Mouse (Mus musculus) heart, embryonic 10.5 days (tissue): Measurements from ENCODE around the gene Piga. TPM values are rescaled to one million over a fixed set of nuclear protein-coding genes. Genes with fewer than 3 reads are reported as not detected.

Experiments used
- DNase-seq: peaks from one replicate; pipeline ENCODE4 v3.0.0-alpha.2; 2017; ENCODE audit warnings: low spot score
- H3K27ac ChIP-seq: fragments of 300-500 bp; sonication (generic); 2 replicates; pipeline ENCODE4 v1.5.1; 2016; ENCODE audit warnings: mild to moderate bottlenecking
- H3K27me3 ChIP-seq: fragments of 300-500 bp; sonication (generic); 2 replicates; pipeline ENCODE4 v1.6.1; 2016; ENCODE audit warnings: mild to moderate bottlenecking; ENCODE audit not compliant: poor library complexity, insufficient read depth, severe bottlenecking
- H3K36me3 ChIP-seq: fragments of 300-500 bp; sonication (generic); 2 replicates; pipeline ENCODE4 v1.6.1; 2016; ENCODE audit warnings: mild to moderate bottlenecking, moderate library complexity
- H3K4me1 ChIP-seq: fragments of 300-500 bp; sonication (generic); 2 replicates; pipeline ENCODE4 v1.6.1; 2016; ENCODE audit warnings: mild to moderate bottlenecking
- H3K4me3 ChIP-seq: fragments of 300-500 bp; sonication (generic); 2 replicates; pipeline ENCODE4 v1.5.1; 2016; ENCODE audit warnings: mild to moderate bottlenecking, moderate library complexity
- H3K9me3 ChIP-seq: fragments of 300-500 bp; sonication (generic); 2 replicates; pipeline ENCODE4 v1.6.1; 2016; ENCODE audit warnings: mild to moderate bottlenecking, moderate library complexity
- WGBS: fragments of 180-500 bp; shearing (Covaris S2); methylation state at CpG from one replicate; pipeline ENCODE4 v1.1.7; 2016; 5-methylcytosine and 5-hydroxymethylcytosine counted together
- polyA plus RNA-seq: library from polyadenylated mRNA; unstranded; fragments of >200 nt; fragmentation: Nextera tagmentation; extraction: Ambion mirVana; gene quantifications from 2 replicates; pipeline ENCODE4 v1.2.1, GENCODE M21; 2016

Gene Piga
- polyA plus RNA-seq, 1 experiment from 2014 or later: 12.4 TPM

DNA sequence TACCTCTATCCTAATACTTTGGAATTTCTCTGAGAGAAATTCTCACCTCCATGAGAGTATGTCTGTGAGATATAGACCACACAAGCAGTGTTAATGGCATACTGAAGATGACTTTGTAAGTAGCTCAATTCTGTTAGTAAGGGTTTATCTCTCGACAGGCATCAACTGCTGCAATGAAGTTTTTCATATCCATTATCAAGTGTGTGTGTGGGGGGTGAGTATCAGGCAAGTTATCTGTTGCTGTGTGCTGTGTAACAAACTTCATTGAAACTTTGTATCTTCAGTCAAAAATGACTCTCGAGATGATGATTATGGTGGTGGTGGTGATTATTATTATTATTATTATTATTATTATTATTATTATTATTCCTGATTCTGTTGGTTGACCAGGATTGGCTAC, 2.8 kb upstream of the Piga start:
- 78% methylated on average over 2 of the region's 2 CpGs for WGBS
- H3K9me3 ChIP-seq: no peaks in the 10 kb centered on the region
- no peak for DNase-seq
- peaks cover 8% of the 10 kb centered on the region; the same call in 1 of the 2 replicates for H3K27me3 ChIP-seq
- H3K4me1 ChIP-seq: no peaks in the 10 kb centered on the region
- H3K27ac ChIP-seq: no peak overlapping the region
- no peak overlapping the region for H3K4me3 ChIP-seq
- H3K36me3 ChIP-seq: no peaks in the 10 kb centered on the region

DNA sequence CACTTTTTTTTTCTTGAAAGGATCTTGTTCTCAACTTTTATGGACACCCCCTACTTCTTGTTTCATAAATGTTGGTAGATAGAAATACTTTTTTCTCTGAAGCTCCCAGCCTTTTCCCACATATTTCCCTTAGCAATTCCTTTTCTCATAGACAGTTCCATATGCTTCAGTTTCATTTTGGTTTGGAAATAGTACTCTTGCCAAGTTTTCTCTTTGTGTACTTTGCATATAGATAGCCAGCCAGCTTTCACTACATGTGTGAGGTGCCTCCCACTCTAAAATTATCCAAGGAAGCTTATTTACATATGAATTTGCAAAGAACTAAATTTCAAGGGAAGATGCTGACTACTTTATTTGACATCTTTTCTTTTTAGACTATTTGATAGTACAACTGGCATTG, 1.6 kb upstream of the Piga start:
- no peaks in the 10 kb centered on the region for H3K4me1 ChIP-seq
- no peak overlapping the region for H3K4me3 ChIP-seq
- peaks cover 8% of the 10 kb centered on the region; the same call in 1 of the 2 replicates for H3K27me3 ChIP-seq
- DNase-seq: no peak
- peaks cover 7% of the 10 kb centered on the region; the same call in 1 of the 2 replicates for H3K36me3 ChIP-seq
- H3K27ac ChIP-seq: no peak overlapping the region
- H3K9me3 ChIP-seq: no peaks in the 10 kb centered on the region

DNA sequence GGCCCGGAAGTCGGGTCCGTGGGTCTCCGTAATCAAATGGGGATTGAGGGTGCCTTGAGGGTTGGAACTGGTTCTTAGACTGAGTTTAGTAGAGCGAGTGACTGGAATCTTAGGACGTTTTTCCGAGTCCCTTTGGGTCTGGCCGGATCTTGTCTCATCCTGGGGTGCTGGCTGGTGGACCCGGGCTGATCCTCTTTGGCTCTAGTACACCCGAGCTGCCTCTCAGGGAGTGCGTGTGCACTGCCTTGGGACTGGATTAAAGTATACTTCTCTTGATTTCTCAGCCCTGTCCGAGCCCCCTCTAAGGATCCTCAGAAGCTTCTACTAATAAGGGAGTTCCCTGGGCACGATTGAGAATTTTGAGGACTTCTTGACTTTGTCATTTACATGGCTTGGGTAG, 368 bp downstream of the Piga start:
- Histone ChIP-seq H3K4me1 (no peaks in the 10 kb centered on the region), H3K4me3 (peak overlapping the region; percentile 65), H3K27me3 (peaks cover 8% of the 10 kb centered on the region; the same call in 1 of the 2 replicates), H3K27ac (peak overlapping the region; percentile 87), H3K36me3 (peaks cover 8% of the 10 kb centered on the region; the same call in 1 of the 2 replicates), H3K9me3 (no peaks in the 10 kb centered on the region)
- WGBS: 14% methylated on average over 13 of the region's 13 CpGs
- no peak for DNase-seq

DNA sequence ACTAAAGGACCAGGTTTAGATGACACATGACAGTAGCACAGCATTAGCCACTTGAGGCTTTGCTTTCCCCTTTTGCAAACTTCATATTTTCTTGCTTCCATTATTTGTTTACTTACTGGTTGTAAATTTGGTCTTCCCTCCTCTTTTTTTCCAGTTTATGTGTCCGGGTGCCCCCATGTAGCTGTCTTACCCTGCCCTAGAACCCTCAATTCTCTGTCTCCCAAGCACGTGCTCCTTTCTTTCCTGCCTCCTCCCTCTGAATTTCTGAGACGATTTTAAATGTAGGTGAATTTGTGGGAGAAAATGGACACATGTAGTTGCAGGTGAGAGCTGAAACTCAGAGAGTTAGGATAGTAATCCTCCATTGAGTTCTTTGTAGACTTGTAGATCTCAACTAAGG, 931 bp downstream of the Piga start:
- DNase-seq: no peak
- 46% methylated on average over 3 of the region's 3 CpGs for WGBS

DNA sequence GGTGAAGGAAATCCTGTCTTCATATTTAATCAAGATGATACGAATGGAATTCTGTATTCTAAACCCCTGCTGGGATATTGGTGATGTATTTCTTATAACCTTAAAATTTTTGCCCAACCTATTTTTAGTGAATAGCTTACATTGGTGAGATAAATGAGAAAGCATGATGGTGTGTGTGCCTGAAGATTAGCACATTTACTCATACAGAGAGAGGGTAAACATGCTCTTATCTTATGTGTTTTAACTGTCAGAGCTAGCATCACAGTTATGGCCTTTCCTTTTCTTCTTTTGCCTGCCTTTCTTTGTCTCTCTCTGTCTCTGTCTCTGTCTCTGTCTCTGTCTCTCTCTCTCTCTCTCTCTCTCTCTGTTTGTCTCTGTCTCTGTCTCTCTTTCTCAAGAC, 5.2 kb downstream of the Piga start:
- no peak for DNase-seq
- Histone ChIP-seq H3K27me3 (peaks cover 1% of the 10 kb centered on the region; the same call in 1 of the 2 replicates), H3K27ac (no peak overlapping the region), H3K9me3 (no peaks in the 10 kb centered on the region), H3K36me3 (peaks cover 19% of the 10 kb centered on the region; the same call in 1 of the 2 replicates), H3K4me1 (no peaks in the 10 kb centered on the region), H3K4me3 (no peak overlapping the region)
- 90% methylated on average over 1 of the region's 1 CpGs for WGBS

More for the DNA sequence above, 931 bp downstream of the Piga start:
- H3K4me3 ChIP-seq: peak overlapping the region; percentile 65
- no peaks in the 10 kb centered on the region for H3K4me1 ChIP-seq
- H3K27ac ChIP-seq: no peak overlapping the region
- H3K36me3 ChIP-seq: peaks cover 11% of the 10 kb centered on the region; the same call in 1 of the 2 replicates
- no peaks in the 10 kb centered on the region for H3K9me3 ChIP-seq
- H3K27me3 ChIP-seq: peaks cover 8% of the 10 kb centered on the region; the same call in 1 of the 2 replicates

DNA sequence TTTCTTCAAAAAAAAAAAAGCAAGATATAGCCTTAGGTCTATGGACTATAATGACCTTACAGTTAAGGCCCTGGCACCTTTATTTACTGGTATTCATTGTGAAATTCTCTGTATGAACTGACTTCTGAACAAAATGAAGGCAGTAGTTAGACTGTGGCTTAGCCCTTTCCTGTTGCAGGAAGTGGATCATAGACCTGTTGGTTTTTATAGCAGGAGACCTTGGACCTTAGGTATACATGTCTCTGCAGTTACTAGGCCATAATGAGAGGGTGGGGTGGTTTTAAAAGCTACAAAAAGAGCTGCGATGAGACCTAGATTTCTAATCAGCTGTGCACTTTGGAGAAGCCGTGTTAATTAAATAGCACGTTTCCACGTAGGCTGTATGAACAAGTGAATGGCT, 7.7 kb downstream of the Piga start:
- H3K27me3 ChIP-seq: no peaks in the 10 kb centered on the region
- no peak overlapping the region for H3K4me3 ChIP-seq
- DNase-seq: no peak
- peaks cover 34% of the 10 kb centered on the region; the same call in 1 of the 2 replicates for H3K36me3 ChIP-seq
- WGBS: 88% methylated on average over 4 of the region's 4 CpGs
- no peak overlapping the region for H3K27ac ChIP-seq
- no peaks in the 10 kb centered on the region for H3K4me1 ChIP-seq
- no peaks in the 10 kb centered on the region for H3K9me3 ChIP-seq

DNA sequence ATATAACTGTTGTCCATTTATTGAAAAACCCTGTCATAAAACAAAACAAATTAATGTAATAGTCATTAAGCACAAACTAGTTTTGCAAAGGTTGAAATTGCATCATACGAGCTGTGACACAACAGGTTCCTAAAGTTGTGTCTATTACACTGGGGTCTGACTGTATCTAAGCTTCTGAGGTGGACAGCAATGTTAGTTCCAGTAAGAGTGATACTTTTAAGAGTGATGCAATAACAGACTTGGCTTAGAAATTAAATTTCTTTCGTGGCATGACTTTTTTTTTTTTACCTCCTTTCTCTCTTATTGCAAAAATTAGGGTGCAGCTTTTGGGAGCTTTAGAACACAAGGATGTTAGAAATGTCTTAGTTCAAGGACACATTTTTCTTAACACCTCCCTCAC, 8.6 kb downstream of the Piga start:
- Histone ChIP-seq H3K4me3 (no peak overlapping the region), H3K9me3 (no peaks in the 10 kb centered on the region), H3K27me3 (no peaks in the 10 kb centered on the region), H3K4me1 (no peaks in the 10 kb centered on the region), H3K27ac (no peak overlapping the region), H3K36me3 (peaks cover 31% of the 10 kb centered on the region; the same call in 1 of the 2 replicates)
- whole genome bisulfite sequencing: 73% methylated on average over 2 of the region's 2 CpGs
- no peak for DNase-seq

DNA sequence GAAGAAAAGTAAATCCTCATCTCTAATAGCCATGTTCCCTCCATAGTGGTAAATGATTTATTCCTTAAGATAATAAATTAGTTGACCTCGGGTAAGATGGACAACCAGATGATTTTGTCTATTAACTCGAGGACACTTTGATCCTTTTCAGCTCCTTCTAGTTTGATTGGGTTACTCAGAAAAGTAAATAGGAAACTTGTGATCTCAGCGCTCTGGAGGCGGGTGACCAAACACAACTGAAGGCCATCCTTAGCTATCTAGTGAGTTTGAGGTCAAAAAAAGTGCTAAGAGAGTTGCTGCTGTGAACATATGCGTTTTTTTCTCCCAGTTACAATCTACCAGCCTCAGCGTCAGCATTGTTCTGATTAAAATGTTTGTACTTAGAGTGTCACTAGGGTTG, 11.0 kb downstream of the Piga start:
- Histone ChIP-seq H3K27ac (no peak overlapping the region), H3K4me1 (no peaks in the 10 kb centered on the region), H3K9me3 (no peaks in the 10 kb centered on the region), H3K36me3 (peaks cover 36% of the 10 kb centered on the region; the same call in 1 of the 2 replicates), H3K27me3 (no peaks in the 10 kb centered on the region), H3K4me3 (no peak overlapping the region)
- WGBS: 83% methylated on average over 6 of the region's 6 CpGs
- DNase-seq: no peak

DNA sequence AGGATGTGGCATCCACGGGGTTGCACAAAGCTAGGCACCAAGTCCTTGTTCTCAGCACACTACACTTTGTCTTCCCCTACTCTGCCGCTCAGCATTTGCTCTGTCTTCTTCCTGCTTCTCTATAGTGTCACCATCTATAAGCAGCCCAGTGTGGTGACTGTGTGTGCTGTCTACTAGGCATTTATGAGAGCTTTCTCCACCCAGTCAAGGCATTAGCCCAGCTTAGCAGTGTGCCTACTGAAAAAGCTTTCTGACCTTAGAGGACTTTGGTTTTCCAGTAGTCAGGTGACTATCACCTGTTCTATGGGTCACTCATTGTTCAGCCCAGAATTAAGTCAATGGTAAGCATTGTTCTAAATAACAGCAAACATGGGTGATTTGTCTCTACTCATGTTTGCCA, 11.5 kb downstream of the Piga start:
- Histone ChIP-seq H3K36me3 (peaks cover 35% of the 10 kb centered on the region; the same call in 1 of the 2 replicates), H3K27ac (no peak overlapping the region), H3K27me3 (no peaks in the 10 kb centered on the region), H3K9me3 (no peaks in the 10 kb centered on the region), H3K4me1 (no peaks in the 10 kb centered on the region), H3K4me3 (no peak overlapping the region)
- WGBS: 81% methylated on average over 2 of the region's 2 CpGs
- no peak for DNase-seq

DNA sequence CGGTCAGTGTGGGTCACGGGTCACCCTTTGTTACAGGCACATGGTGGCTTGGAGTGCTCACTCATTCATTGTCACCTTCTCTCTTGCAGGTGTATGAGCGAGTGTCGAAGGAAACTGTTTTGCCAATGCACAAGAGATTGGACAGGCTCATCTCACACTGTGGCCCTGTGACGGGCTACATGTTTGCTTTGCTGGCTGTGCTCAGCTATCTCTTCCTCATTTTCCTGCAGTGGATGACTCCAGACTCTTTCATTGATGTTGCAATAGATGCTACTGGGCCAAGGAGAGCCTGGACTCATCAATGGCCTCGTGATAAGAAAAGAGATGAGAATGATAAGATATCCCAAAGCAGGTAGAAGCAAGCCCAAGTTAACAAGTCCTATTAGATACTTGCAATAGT, 12.0 kb downstream of the Piga start:
- H3K9me3 ChIP-seq: no peaks in the 10 kb centered on the region
- DNase-seq: no peak
- no peaks in the 10 kb centered on the region for H3K4me1 ChIP-seq
- H3K36me3 ChIP-seq: peaks cover 35% of the 10 kb centered on the region; the same call in 1 of the 2 replicates
- 84% methylated on average over 6 of the region's 6 CpGs for WGBS
- H3K27me3 ChIP-seq: no peaks in the 10 kb centered on the region
- H3K4me3 ChIP-seq: no peak overlapping the region
- H3K27ac ChIP-seq: no peak overlapping the region

DNA sequence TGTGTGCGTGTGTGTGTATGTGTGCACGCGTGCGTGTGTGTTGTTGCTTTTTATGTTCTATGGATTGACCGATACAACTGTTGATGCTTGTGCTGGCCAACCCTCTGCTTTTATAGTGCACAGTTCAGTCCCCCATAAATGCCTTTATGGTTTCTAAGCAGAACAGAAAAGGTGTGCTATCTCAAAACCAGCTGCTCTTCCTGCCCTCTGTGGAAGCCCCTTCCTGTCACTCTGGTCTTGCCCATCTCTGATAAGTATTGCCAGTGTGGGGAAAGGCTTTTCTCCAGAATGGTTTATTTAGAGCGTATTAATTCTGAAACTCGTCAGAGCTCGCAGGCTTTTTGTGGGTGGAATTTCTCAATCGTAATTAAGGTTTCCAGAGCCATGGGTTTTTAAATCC, 13.1 kb downstream of the Piga start:
- H3K4me1 ChIP-seq: no peaks in the 10 kb centered on the region
- no peak for DNase-seq
- no peak overlapping the region for H3K27ac ChIP-seq
- peaks cover 35% of the 10 kb centered on the region; the same call in 1 of the 2 replicates for H3K36me3 ChIP-seq
- H3K27me3 ChIP-seq: no peaks in the 10 kb centered on the region
- H3K4me3 ChIP-seq: no peak overlapping the region
- H3K9me3 ChIP-seq: no peaks in the 10 kb centered on the region
- WGBS: 91% methylated on average over 9 of the region's 9 CpGs

DNA sequence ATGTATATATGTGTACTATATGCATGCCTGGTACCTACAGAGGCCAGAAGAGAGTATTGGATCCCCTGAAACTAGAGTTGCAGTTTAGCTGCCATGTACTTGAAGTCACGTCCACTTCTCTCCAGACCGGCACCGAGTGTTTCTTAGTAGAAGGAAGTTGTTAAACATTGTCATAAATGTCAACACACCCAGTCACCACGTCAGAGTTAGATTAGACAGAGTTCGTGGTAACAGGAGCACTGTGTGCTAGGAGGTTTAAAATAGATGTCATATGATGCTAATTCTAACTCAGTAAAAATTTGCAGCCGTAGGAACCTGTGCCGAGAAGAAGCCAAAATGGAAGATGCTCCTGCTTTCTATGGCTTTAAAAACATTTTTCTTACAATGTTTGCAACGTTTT, 17.1 kb downstream of the Piga start, which contains the start of gene Asb11:
Asb11 (plus strand) TSS at position 286 of the 400 bp plus-strand sequence.
- 68% methylated on average over 8 of the region's 8 CpGs for WGBS
- Histone ChIP-seq H3K36me3 (peaks cover 20% of the 10 kb centered on the region; the same call in 1 of the 2 replicates), H3K4me3 (no peak within 1 kb of the TSS), H3K4me1 (no peaks in the 10 kb centered on the region), H3K27ac (no peak within 1 kb of the TSS), H3K9me3 (no peaks in the 10 kb centered on the region), H3K27me3 (0 out of 2 replicates have a peak, but pooled peaks cover under 1% of the 10 kb centered on the region)
- DNase-seq: no peak

DNA sequence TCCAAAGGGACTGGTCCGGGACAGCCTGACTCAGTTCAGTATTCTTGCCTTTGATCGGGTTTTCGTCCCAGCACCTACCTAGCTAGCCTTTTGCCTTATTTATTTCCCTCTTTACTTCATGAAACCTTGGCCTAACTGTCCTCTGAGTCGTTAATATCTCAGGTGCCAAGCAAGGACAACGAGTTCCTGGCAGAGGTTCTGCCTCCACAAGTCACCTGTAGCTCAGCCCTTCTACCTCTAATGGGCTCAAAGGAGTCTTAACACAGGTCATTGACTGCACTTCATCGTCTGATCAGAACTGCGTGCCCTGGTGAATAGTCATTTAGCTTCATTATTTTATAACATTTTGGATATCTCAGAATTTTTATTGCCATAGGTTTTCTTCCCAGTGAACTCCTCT, 19.9 kb downstream of the Piga start:
- DNase-seq: no peak
- no peaks in the 10 kb centered on the region for H3K9me3 ChIP-seq
- H3K4me1 ChIP-seq: no peaks in the 10 kb centered on the region
- H3K4me3 ChIP-seq: no peak overlapping the region
- H3K27me3 ChIP-seq: peaks cover 6% of the 10 kb centered on the region; the same call in 1 of the 2 replicates
- 0 out of 2 replicates have a peak, but pooled peaks cover 2% of the 10 kb centered on the region for H3K36me3 ChIP-seq
- no peak overlapping the region for H3K27ac ChIP-seq
- 77% methylated on average over 7 of the region's 7 CpGs for WGBS

DNA sequence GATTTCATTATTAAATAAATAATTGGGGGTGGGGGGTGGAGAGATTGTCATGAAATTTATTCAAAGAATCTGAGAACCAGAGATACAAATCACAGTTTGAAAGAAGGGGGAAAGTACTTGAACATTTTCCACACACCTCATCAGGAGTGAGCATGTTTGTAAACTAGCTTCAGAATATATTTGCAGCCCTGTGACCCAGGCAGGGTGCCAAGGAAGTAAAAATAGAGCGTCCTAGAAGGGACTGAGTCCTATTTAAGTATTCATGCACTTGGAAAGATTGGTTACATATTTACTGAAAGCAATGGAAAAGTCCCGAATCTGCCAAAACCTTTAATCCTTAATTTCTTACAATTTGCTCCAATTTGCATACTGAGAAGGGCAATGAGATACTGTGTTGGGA, 20.6 kb downstream of the Piga start:
- Histone ChIP-seq H3K27me3 (peaks cover 6% of the 10 kb centered on the region; the same call in 1 of the 2 replicates), H3K4me1 (no peaks in the 10 kb centered on the region), H3K36me3 (no peaks in the 10 kb centered on the region), H3K27ac (no peak overlapping the region), H3K4me3 (no peak overlapping the region), H3K9me3 (no peaks in the 10 kb centered on the region)
- DNase-seq: no peak
- 64% methylated on average over 2 of the region's 2 CpGs for WGBS
